12 mouse cellular contexts compared by ENCODE assay signal in genomic region chr11:22848649-22849195, GRCm38 (mm10). TPM values are rescaled to one million over a fixed set of nuclear protein-coding genes. Genes with fewer than 3 reads are reported as not detected.
DNase-seq lines count a peak whose midpoint lies in the region; ATAC-seq and TF ChIP-seq lines count a peak whose summit lies in the region.
"Had no signal": no experiment of that assay in that cellular context is flagged by ENCODE, and none has a peak within 500 bp of the region (broad histone marks: within the 10 kb centered on the region; RNA-seq: fewer than 3 reads in every experiment).

No protein-coding gene starts in this region.

- no peaks in the 10 kb centered on the region for H3K36me3 ChIP-seq in liver, adult 2 months (ENCODE audit: control insufficient read depth, insufficient read depth, low read length)
- no peaks in the 10 kb centered on the region for H3K36me3 ChIP-seq in liver, embryonic 11.5 days (ENCODE audit: control insufficient read depth, insufficient read depth, low read length)
- no peaks in the 10 kb centered on the region for H3K36me3 ChIP-seq in stomach, embryonic 15.5 days
- H3K36me3 ChIP-seq: limb, embryonic 10.5 days; neural tube, embryonic 13.5 days had no signal

- WGBS in liver, adult 2 months = 73% methylated on average over 5 of the region's 5 CpGs
- WGBS in liver, embryonic 11.5 days = 55% methylated on average over 5 of the region's 5 CpGs
- 69% methylated on average over 5 of the region's 5 CpGs for WGBS in stomach, embryonic 15.5 days

- H3K27ac ChIP-seq in liver, adult 2 months (replicated peaks; ENCODE audit: insufficient read depth, low read depth, low read length) = peak overlapping the region; percentile 78
- peak overlapping the region; percentile 50; the same call in 1 of the 2 replicates for H3K27ac ChIP-seq in liver, embryonic 11.5 days (ENCODE audit: low read depth, low read length)
- peak overlapping the region; percentile 33; the same call in 1 of the 2 replicates for H3K27ac ChIP-seq in stomach, embryonic 15.5 days
- H3K27ac ChIP-seq: limb, embryonic 10.5 days; neural tube, embryonic 13.5 days had no signal

- H3K4me3 ChIP-seq in liver, adult 2 months (ENCODE audit: insufficient read depth, low read depth, low read length) = no peak overlapping the region
- no peak overlapping the region for H3K4me3 ChIP-seq in liver, embryonic 11.5 days (ENCODE audit: low read depth, low read length)
- H3K4me3 ChIP-seq in stomach, embryonic 15.5 days (replicated peaks) = no peak overlapping the region
- H3K4me3 ChIP-seq: limb, embryonic 10.5 days; neural tube, embryonic 13.5 days had no signal

- peak overlapping the region; percentile 30 for H3K4me2 ChIP-seq in liver, embryonic 11.5 days
- H3K4me2 ChIP-seq in stomach, embryonic 15.5 days = no peak overlapping the region
- H3K4me2 ChIP-seq: neural tube, embryonic 13.5 days had no signal

- H3K9ac ChIP-seq in liver, adult 2 months (ENCODE audit: low read depth, low read length) = no peak overlapping the region
- H3K9ac ChIP-seq in liver, embryonic 11.5 days (ENCODE audit: low read depth, low read length) = no peak overlapping the region
- no peak overlapping the region for H3K9ac ChIP-seq in stomach, embryonic 15.5 days
- H3K9ac ChIP-seq: neural tube, embryonic 13.5 days had no signal

- no peaks in the 10 kb centered on the region for H3K9me3 ChIP-seq in liver, embryonic 11.5 days (ENCODE audit: control insufficient read depth, low read length)
- no peaks in the 10 kb centered on the region for H3K9me3 ChIP-seq in stomach, embryonic 15.5 days
- H3K9me3 ChIP-seq: limb, embryonic 10.5 days; neural tube, embryonic 13.5 days had no signal

- ATAC-seq in CD4-positive, CD25-positive, alpha-beta regulatory T cell, adult 4 months = no peak
- ATAC-seq in liver, embryonic 11.5 days (replicated peaks; ENCODE audit: low FRiP score) = no peak
- no peak for ATAC-seq in stomach, embryonic 15.5 days (ENCODE audit: insufficient read depth, low FRiP score, low read depth)

- no peaks in the 10 kb centered on the region for H3K27me3 ChIP-seq in liver, adult 2 months (ENCODE audit: control insufficient read depth, insufficient read depth, low read length)
- no peaks in the 10 kb centered on the region for H3K27me3 ChIP-seq in liver, embryonic 11.5 days (replicated peaks; ENCODE audit: control insufficient read depth, insufficient read depth, low read length)
- H3K27me3 ChIP-seq in stomach, embryonic 15.5 days (replicated peaks) = no peaks in the 10 kb centered on the region
- H3K27me3 ChIP-seq: neural tube, embryonic 13.5 days had no signal

- H3K79me2 ChIP-seq in liver, adult 2 months (ENCODE audit: control insufficient read depth, insufficient read depth, low read length) = peaks cover 55% of the 10 kb centered on the region

- TF ChIP-seq POLR2A in liver, adult 2 months (IDR thresholded peaks at IDR 0.05; ENCODE audit: extremely low read depth, insufficient read depth, low read length) = no peak

- TF ChIP-seq CTCF in liver, adult 2 months (IDR thresholded peaks at IDR 0.05; ENCODE audit: low read depth, low read length) = no peak

- peak; percentile 60 for DNase-seq in CD4-positive, CD25-positive, alpha-beta regulatory T cell, adult 2 months (ENCODE audit: low read depth, low spot score)
- no peak for DNase-seq in liver, adult 2 months (ENCODE audit: extremely low read depth, low read depth, low spot score)
- no peak for DNase-seq in liver
- DNase-seq in liver, embryonic 11.5 days (ENCODE audit: low spot score) = no peak
- no peak for DNase-seq in cerebellum, adult 18-20 months
- no peak for DNase-seq in layer of hippocampus, adult 8-10 months (ENCODE audit: low spot score in 2 of 2)
- DNase-seq: gastrocnemius, postnatal 36 days; right cerebral cortex, postnatal 4 days had no signal

- H3K4me1 ChIP-seq in liver, adult 2 months (ENCODE audit: control insufficient read depth, insufficient read depth, low read length) = peaks cover 55% of the 10 kb centered on the region
- H3K4me1 ChIP-seq in liver, embryonic 11.5 days (replicated peaks; ENCODE audit: control insufficient read depth, insufficient read depth, low read length) = peaks cover 77% of the 10 kb centered on the region
- peaks cover 34% of the 10 kb centered on the region for H3K4me1 ChIP-seq in stomach, embryonic 15.5 days

RNA-seq across cellular contexts. Expression of gene B3gnt2, which starts 12.0 kb away (rescaled TPM):
- polyA plus RNA-seq in CD4-positive, CD25-positive, alpha-beta regulatory T cell, adult 4 months (2017; shearing (Covaris generic)) = 10 to 100 TPM in 1 of 2 experiments, 1 to 10 TPM in 1; 7.0 to 16.4 TPM
- 8.1 and 8.5 TPM in 2 replicates for total RNA-seq in liver, adult 2 months (2014; rRNA removed)
- polyA plus RNA-seq in liver, adult 2 months (2012; rRNA removed) = 5.6 and 6.2 TPM in 2 replicates
- 3.9 and 6.6 TPM in 2 replicates for polyA plus RNA-seq in liver, embryonic 11.5 days (2014; fragmentation: Nextera tagmentation; extraction: Ambion mirVana)
- 11.8 and 13.6 TPM in 2 replicates for polyA plus RNA-seq in stomach, embryonic 15.5 days (2015; fragmentation: Nextera tagmentation; extraction: Ambion mirVana)
- 10 to 100 TPM; 11.8 to 14.8 (median 14.0) TPM for total RNA-seq in layer of hippocampus, adult 8-10 months (2022)
